Mouse (Mus musculus) c-Kit-negative CD71-positive TER-119-positive erythroid progenitor cells, embryonic 14.5 days (primary cell): ENCODE results near the gene Olfr1112.
"Not testable (repeated sequence)": the region's sequence is repeated elsewhere in the genome, so short reads cannot be mapped to it uniquely, and the experiment has no call there.

Experiments
- DNase-seq: peaks from one replicate; pipeline ENCODE4 v3.0.0-alpha.2; 2013; ENCODE audit warnings: low read depth, low spot score

Gene Olfr1112

DNA sequence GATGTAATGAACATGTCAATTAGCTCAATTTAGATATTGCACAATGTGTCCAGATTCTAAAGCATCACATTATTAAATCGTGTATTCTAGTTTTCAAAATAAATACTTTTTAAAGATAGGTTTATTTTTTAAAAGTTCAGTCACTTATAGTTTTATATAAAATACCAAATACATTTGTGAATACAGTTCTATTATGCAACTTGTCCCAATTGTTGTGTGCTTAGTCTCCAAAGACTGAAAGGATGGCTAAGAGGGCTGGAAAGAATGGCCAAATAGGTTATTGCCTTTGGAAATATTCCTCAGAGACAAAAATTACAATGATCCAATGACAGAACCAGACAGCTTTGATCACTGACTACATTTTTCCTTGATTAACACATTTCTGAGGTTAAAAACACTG is at the start of gene Olfr1112:
Gene Olfr1112 (plus strand): TSS at position 301 of the 400 bp plus-strand sequence.
- no peak for DNase-seq

DNA sequence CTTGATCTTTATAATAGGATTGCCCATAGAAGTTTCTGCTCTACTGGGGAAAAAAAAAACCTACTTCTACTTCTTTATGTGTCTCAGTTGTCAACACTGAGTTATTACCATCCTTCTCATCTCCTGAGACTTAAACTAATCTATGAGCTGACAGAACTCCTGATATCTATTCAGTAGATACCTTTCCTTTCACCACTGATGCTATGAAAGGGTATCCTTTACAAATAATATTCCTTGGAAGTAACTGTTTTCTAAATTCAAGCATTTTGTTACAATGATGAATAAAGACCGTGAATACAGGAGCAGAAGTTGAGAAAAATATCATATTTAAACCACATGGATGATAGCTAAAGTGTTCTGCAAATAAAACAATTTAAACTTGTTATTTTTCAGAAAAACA is 47.4 kb upstream of the Olfr1112 start, which contains the start of gene Olfr1110:
Gene Olfr1110 (minus strand): TSS at position 101 of the 400 bp plus-strand sequence.
- DNase-seq: no peak

DNA sequence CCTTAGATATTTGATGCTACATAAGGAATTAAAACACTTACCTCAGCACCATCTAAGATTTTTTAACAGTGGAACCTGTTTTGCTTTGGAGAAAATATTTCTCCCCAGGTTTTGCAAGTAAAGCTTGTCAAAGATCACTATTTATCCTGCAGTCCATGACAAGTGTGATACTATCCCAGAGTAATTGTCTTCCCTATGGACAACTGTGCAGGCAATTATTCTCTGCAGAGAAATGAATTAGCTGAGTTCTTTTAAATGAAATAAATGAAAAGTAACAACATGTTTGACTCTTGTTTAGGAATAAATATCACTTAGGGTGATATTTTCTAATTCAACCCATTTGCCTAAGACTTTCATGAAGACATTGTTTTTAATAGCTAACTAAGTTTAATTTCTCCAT is 35.1 kb upstream of the Olfr1112 start, which contains the start of gene Olfr1111:
Gene Olfr1111 (minus strand): TSS at position 101 of the 400 bp plus-strand sequence.
- no peak for DNase-seq

DNA sequence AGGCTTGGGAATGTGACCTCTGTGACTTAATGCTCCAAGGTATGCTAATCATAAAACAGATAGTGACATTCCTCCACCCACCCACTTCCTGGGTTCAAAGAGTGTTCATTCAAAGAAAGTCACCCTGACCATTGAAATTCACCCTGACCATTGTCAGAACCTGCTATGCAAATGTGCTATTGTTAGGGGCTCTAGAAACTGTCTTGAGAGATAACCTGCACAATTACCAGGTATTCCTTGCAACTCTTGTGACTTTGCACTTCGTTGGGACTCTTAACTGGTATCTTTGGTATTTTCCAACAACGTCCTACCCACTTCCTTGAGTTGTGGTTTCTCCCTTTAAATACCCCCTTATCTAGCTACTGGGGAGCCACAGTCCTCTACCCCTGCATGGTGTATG is 19.9 kb upstream of the Olfr1112 start:
- DNase-seq: not testable (repeated sequence)

DNA sequence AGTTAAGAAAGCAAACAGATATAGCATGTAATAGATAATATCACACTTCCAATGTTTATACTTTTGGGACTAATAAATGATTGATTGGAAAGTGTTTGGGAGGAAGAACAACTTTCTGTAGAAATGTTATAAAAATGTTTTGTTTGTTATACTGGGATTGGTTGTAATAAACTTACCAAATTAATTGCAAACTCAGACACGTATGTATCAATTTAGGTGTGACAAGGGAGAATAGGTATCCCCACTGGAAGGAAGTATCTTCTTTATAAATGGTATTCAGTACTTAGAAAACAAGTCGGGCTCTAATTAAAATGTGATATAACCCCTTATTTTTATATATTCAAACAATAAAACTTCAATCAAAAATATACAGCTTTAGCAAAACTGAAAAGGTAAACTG is 21.1 kb downstream of the Olfr1112 start, which contains the start of gene Olfr1113:
Gene Olfr1113 (plus strand): TSS at position 301 of the 400 bp plus-strand sequence.
- DNase-seq: no peak
